Mouse (Mus musculus) gastrocnemius, adult 2 months (tissue): ENCODE measurements around the gene Dpm2. TPM values are rescaled to one million over a fixed set of nuclear protein-coding genes. Genes with fewer than 3 reads are reported as not detected.
A peak's percentile ranks its signal among the peaks of the same experiment; 100 is the strongest.

Experiments used
- DNase-seq: peaks from one replicate; pipeline ENCODE4 v3.0.0; 2022
- H3K27ac ChIP-seq: fragments of 200-600 bp; 2 replicates; pipeline ENCODE4 v1.8.1; 2022; ENCODE audit warnings: mild to moderate bottlenecking
- H3K4me3 ChIP-seq: fragments of 200-600 bp; 2 replicates; pipeline ENCODE4 v1.8.1; 2022; ENCODE audit warnings: mild to moderate bottlenecking, moderate library complexity
- CTCF ChIP-seq: fragments of 200-600 bp; IDR thresholded peaks from 2 replicates; pipeline ENCODE4 v1.8.1; 2022; ENCODE audit warnings: antibody characterized with exemption, mild to moderate bottlenecking, moderate library complexity
- intact Hi-C: fragments of 180-260 bp; cut with DNase I; formaldehyde crosslinking; loops from one replicate; pipeline ENCODE4 v1.15.1; 2025
- total RNA-seq, 2 experiments: library from RNA; stranded (reverse); gene quantifications; 2 replicates each; pipeline ENCODE4 v1.2.3; 2021

The Dpm2 gene
- total RNA-seq, 2 experiments from 2014 or later: 11.1 to 14.1 TPM

DNA sequence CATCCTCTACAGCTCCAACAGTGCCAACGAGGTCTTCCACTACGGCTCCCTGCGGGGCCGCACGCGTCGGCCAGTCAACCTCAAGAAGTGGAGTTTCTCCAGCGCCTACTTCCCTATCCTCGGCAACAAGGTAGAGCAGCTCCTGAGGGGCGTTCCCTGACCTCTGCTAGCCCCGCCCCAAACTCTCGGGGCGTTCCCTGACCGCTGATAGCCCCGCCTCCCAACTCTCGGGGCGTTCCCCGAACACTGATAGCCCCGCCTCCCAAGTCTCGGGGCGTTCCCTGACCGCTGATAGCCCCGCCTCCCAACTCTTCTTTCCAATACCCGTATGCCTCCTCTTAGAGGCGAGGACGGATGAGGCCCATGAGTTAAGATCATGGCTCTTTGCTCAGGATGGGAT lies 41.6 kb downstream of the Dpm2 start:
- intact Hi-C loops: no loop called here
- no peak for TF ChIP-seq CTCF
- Histone ChIP-seq H3K4me3 (no peak overlapping the region), H3K27ac (no peak overlapping the region)
- DNase-seq: peak; percentile 34

DNA sequence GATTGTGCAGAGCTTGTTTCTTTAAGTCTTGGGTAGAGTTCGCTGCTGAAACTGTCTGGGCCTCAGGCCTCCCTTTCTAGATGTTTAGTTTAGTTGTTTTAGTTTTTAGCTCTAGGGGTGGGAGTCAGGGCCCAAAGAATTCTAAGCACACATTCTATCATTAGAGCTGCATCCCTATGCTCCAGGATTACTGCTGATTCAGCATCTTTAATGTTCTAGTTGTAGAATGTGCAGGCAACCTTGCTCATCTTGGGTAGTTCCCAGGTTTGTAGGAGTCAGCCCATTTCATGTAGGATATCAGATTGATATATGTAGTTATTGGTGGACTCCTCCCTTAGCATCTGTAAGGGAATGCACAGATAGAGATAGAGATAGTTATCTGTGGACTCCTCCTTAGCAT lies 46.5 kb downstream of the Dpm2 start:
- TF ChIP-seq CTCF: no peak
- intact Hi-C loops: no loop called here
- DNase-seq: no peak
- no peak overlapping the region for H3K4me3 ChIP-seq
- no peak overlapping the region for H3K27ac ChIP-seq

DNA sequence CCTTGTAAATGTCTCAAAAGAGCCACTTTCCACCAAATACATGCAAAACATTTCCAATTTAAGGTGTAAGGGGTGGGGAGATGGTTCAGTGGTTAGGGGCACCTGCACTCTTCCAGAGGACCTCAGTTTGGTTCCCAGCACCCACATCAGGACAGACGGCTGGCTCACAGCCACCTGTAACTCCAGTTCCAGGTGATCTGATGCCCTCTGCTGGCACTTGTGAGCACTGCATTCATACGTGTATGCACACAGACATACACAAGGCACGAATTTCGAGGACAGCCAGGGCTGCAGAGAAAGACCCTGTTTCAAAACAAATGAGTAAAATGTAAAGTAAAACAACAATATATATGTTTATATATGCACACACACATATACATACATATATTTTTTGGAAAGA lies 46.9 kb downstream of the Dpm2 start:
- TF ChIP-seq CTCF: peak; percentile 55
- H3K4me3 ChIP-seq: no peak overlapping the region
- peak; percentile 36 for DNase-seq
- no peak overlapping the region for H3K27ac ChIP-seq
- intact Hi-C loops: no loop called here

DNA sequence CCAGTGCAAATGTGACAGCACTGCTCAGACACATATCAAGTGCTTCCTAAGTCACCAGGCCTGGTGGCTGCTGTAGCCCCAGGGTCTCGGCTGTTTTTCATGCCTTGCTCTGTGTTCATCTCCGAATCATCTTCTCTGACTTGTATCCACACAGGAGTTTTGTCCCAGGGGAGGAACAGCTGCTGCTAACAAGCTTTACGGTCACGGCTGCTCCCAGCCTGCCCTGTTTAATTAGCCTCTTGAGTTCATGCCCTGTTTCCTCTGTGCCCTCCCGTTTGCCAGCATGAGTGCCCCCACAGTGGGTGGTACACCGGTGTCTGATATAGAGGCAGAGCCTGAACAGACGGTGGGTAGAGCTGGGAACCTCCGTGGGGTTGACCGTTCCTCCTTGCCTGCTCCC lies 47.4 kb downstream of the Dpm2 start:
- peak; percentile 11 for DNase-seq
- intact Hi-C loops: no loop called here
- Histone ChIP-seq H3K4me3 (no peak overlapping the region), H3K27ac (no peak overlapping the region)
- TF ChIP-seq CTCF: no peak

DNA sequence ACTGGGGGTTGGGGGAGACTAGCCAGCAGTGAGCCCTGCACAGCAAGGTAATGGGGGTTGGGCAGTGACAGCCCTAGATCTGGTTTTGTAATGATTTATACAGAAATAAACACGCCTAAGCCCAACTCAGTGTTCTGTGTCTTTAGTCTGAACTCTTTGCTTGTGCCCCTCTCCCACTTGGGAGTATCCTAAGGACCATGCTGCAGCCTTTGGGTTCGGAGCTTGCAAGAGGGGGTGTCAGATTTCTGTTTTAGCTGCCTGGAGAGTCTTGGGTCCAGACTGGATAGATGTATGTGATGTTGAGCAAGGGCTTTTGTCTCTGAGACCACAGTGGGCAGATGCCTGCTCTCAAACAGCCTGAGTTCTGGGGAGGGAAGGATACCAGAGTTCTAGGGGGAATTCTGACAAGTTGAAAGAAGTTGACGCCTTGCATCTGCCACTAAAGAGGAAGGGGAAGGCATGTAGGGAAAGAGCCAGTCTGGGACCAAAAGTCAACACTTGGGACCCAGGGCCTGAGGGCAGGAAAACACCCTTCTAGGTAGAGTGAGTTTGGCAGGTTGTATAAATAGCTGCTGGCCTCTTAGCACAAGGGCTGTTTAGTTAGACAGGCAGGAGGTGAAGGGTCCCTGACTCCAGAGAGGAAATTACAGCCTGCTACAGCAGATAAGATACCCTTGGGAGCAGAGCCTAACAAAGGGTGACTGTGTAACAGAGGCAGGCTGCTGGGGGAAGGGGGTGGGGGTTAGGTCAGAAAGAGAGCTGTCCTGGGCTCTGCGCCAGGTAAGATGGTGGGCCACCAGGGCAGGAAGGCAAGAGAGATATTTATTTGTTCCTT lies 50.2 kb downstream of the Dpm2 start:
- TF ChIP-seq CTCF: no peak
- intact Hi-C loops: no loop called here
- DNase-seq: peak; percentile 54
- H3K27ac ChIP-seq: peak overlapping the region; percentile 80
- no peak overlapping the region for H3K4me3 ChIP-seq

DNA sequence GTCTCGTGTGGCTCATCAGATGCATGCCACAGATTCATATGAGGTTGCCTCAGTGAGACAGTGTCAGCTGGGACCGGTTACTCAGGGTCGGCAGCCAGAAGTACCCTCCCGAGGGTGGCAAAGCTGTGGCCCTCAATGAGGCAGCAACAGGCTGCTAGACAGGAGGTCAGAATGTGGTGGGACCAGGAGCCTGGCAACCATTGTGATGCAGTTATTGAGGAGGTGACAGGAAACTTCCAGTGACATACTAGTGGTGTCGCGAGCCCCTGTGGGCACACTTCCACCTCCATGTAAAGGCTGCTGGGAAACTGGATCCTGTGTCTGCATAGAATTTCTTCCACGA lies 50.8 kb downstream of the Dpm2 start, which contains the start of gene Ak1:
TSS of gene Ak1 (plus strand) at position 242 of the 343 bp plus-strand sequence.
- peak; percentile 17 for DNase-seq
- H3K27ac ChIP-seq: peak within 1 kb of the TSS; percentile 80
- TF ChIP-seq CTCF: no peak
- intact Hi-C loops: no loop called here
- H3K4me3 ChIP-seq: no peak within 1 kb of the TSS

Other genes starting within 250 kb of the Dpm2 start
- 10 to 100 TPM; 26.4 to 26.6 TPM for gene Ciz1, start 218.5 kb upstream of the Dpm2 start, total RNA-seq
- gene Dnm1, start 217.5 kb upstream of the Dpm2 start, total RNA-seq: 1 to 10 TPM; 3.7 to 8.2 TPM
- 10 to 100 TPM; 34.3 to 43.2 TPM for gene 1110008P14Rik, start 188.9 kb upstream of the Dpm2 start, total RNA-seq
- gene Lcn2, start 182.6 kb upstream of the Dpm2 start, total RNA-seq: 1 to 10 TPM; 2.6 to 3.4 TPM
- gene Ptges2, start 175.0 kb upstream of the Dpm2 start, total RNA-seq: 10 to 100 TPM; 34.7 to 51.1 TPM
- gene Naif1, start 120.4 kb upstream of the Dpm2 start, total RNA-seq: 1 to 10 TPM; 2.2 to 2.3 TPM
- gene Slc25a25, start 119.4 kb upstream of the Dpm2 start, total RNA-seq: 100 to 1,000 TPM in 1 of 2 experiments, 10 to 100 TPM in 1; 45.3 to 211 TPM
- 1 to 10 TPM; 1.8 to 3.1 TPM for gene Fam102a, start 35.5 kb upstream of the Dpm2 start, total RNA-seq
- gene Pip5kl1, start 3.9 kb downstream of the Dpm2 start, total RNA-seq: not detected
- not detected for gene 9430097D07Rik, start 4.8 kb downstream of the Dpm2 start, total RNA-seq
- gene St6galnac4, start 16.2 kb downstream of the Dpm2 start, total RNA-seq: 10 to 100 TPM in 1 of 2 experiments, 1 to 10 TPM in 1; 8.7 to 21.6 TPM
- gene St6galnac6, start 28.9 kb downstream of the Dpm2 start, total RNA-seq: 10 to 100 TPM; 46.8 to 56.5 TPM
- 1,000 to 10,000 TPM; 1,555 to 1,869 TPM for gene Ak1, start 50.9 kb downstream of the Dpm2 start, total RNA-seq
- gene Eng, start 75.7 kb downstream of the Dpm2 start, total RNA-seq: 10 to 100 TPM; 26.5 to 38.8 TPM
- 1 to 10 TPM; 5.9 to 6.9 TPM for gene Fpgs, start 133.3 kb downstream of the Dpm2 start, total RNA-seq
- gene Cdk9, start 142.2 kb downstream of the Dpm2 start, total RNA-seq: 10 to 100 TPM; 20.2 to 22.0 TPM
- gene Sh2d3c, start 150.2 kb downstream of the Dpm2 start, total RNA-seq: 10 to 100 TPM in 1 of 2 experiments, 1 to 10 TPM in 1; 4.4 to 12.0 TPM
- gene 6330409D20Rik, start 170.2 kb downstream of the Dpm2 start, total RNA-seq: not detected
- gene Tor2a, start 186.4 kb downstream of the Dpm2 start, total RNA-seq: 1 to 10 TPM; 3.7 to 4.9 TPM
- not detected for gene Ttc16, start 204.8 kb downstream of the Dpm2 start, total RNA-seq
- 1 to 10 TPM; 1.3 to 2.5 TPM for gene Ptrh1, start 204.9 kb downstream of the Dpm2 start, total RNA-seq
- gene Cfap157, start 213.6 kb downstream of the Dpm2 start, total RNA-seq: not detected